Mouse (Mus musculus): ENCODE results near the gene Fbxo6. TPM values are rescaled to one million over a fixed set of nuclear protein-coding genes. Genes with fewer than 3 reads are reported as not detected.

Gene Fbxo6
- total RNA-seq, 4 experiments from 2014 or later: 36.1 to 44.0 (median 39.6) TPM

Small RNA genes within 50 kb of the gene (microRNA-seq; reads per million reads assigned to microRNA genes)
- not detected for gene Mir7022

Other genes with a start within 250 kb of the Fbxo6 start
- gene Mfn2, start 247.4 kb downstream of the Fbxo6 start, total RNA-seq (2022): 100 to 1,000 TPM; 664 to 803 (median 747) TPM
- 10 to 100 TPM; 52.7 to 66.9 (median 61.3) TPM for gene Plod1, start 215.4 kb downstream of the Fbxo6 start, total RNA-seq (2022)
- gene 2510039O18Rik, start 211.2 kb downstream of the Fbxo6 start, total RNA-seq (2022): 10 to 100 TPM; 35.8 to 43.1 (median 39.7) TPM
- 100 to 1,000 TPM; 107 to 313 (median 216) TPM for gene Nppb, start 166.4 kb downstream of the Fbxo6 start, total RNA-seq (2022)
- gene Nppa, start 151.4 kb downstream of the Fbxo6 start, total RNA-seq (2022): 1,000 to 10,000 TPM; 1,499 to 1,940 (median 1,728) TPM
- gene Clcn6, start 113.3 kb downstream of the Fbxo6 start, total RNA-seq (2022): 1 to 10 TPM; 7.1 to 9.8 (median 8.9) TPM
- gene Mthfr, start 113.1 kb downstream of the Fbxo6 start, total RNA-seq (2022): 1 to 10 TPM; 8.0 to 9.8 (median 8.6) TPM
- 10 to 100 TPM; 45.2 to 51.5 (median 48.2) TPM for gene Agtrap, start 64.1 kb downstream of the Fbxo6 start, total RNA-seq (2022)
- gene Mad2l2, start 21.8 kb downstream of the Fbxo6 start, total RNA-seq (2022): 10 to 100 TPM in 3 of 4 experiments, 1 to 10 TPM in 1; 6.9 to 13.6 (median 11.7) TPM
- gene Draxin, start 21.4 kb downstream of the Fbxo6 start, total RNA-seq (2022): under 1 TPM; 0.06 to 0.20 (median 0.07) TPM
- gene Fbxo44, start 8.3 kb upstream of the Fbxo6 start, total RNA-seq (2022): 10 to 100 TPM; 25.2 to 33.4 (median 25.5) TPM
- under 1 TPM; 0.27 to 0.57 (median 0.31) TPM for gene Fbxo2, start 8.5 kb upstream of the Fbxo6 start, total RNA-seq (2022)
- gene Disp3, start 135.8 kb upstream of the Fbxo6 start, total RNA-seq (2022): under 1 TPM in 1 of 4 experiments, not detected in 3; 0.06 TPM